In genomic region chr10:81496969-81497368, GRCm38 (mm10) we compare ENCODE assay signal across 8 mouse cellular contexts. TPM values are rescaled to one million over a fixed set of nuclear protein-coding genes. Genes with fewer than 3 reads are reported as not detected.
A peak's percentile ranks its signal among the peaks of the same experiment; 100 is the strongest.
DNase-seq lines count a peak whose midpoint lies in the region; ATAC-seq and TF ChIP-seq lines count a peak whose summit lies in the region.

No protein-coding gene starts in this region.

- peaks cover 4% of the 10 kb centered on the region for H3K4me1 ChIP-seq in cortical plate, adult 2 months (ENCODE audit: control insufficient read depth, insufficient read depth, low read length)
- peaks cover 26% of the 10 kb centered on the region for H3K4me1 ChIP-seq in hindbrain, embryonic 12.5 days
- H3K4me1 ChIP-seq in midbrain, embryonic 13.5 days (replicated peaks) = peaks cover 21% of the 10 kb centered on the region

- peak; percentile 34 for DNase-seq in kidney, adult 9 months
- no peak for DNase-seq in kidney, postnatal 10 days
- DNase-seq in adrenal gland, adult 2 months = no peak

- no peak overlapping the region for H3K27ac ChIP-seq in cortical plate, adult 2 months (ENCODE audit: insufficient read depth, low read length)
- H3K27ac ChIP-seq in hindbrain, embryonic 12.5 days = peak overlapping the region; percentile 44
- H3K27ac ChIP-seq in midbrain, embryonic 13.5 days = peak overlapping the region; percentile 27

- H3K4me3 ChIP-seq in cortical plate, adult 2 months (ENCODE audit: insufficient read depth, low read length) = peak overlapping the region; percentile 87; the same call in 1 of the 2 replicates
- peak overlapping the region; percentile 82 for H3K4me3 ChIP-seq in hindbrain, embryonic 12.5 days
- peak overlapping the region; percentile 82 for H3K4me3 ChIP-seq in midbrain, embryonic 13.5 days (replicated peaks)

- no peak for TF ChIP-seq POLR2A in cortical plate, adult 2 months (IDR thresholded peaks at IDR 0.05; ENCODE audit: extremely low read depth, insufficient read depth, low read length)

- H3K27me3 ChIP-seq in hindbrain, embryonic 12.5 days = no peaks in the 10 kb centered on the region; the same call in 1 of the 2 replicates
- no peaks in the 10 kb centered on the region for H3K27me3 ChIP-seq in midbrain, embryonic 13.5 days

- H3K36me3 ChIP-seq in hindbrain, embryonic 12.5 days = peaks cover 13% of the 10 kb centered on the region
- peaks cover 18% of the 10 kb centered on the region for H3K36me3 ChIP-seq in midbrain, embryonic 13.5 days

- ATAC-seq in hindbrain, embryonic 12.5 days (ENCODE audit: low FRiP score) = no peak
- ATAC-seq in midbrain, embryonic 13.5 days = no peak
- no peak for ATAC-seq in monocyte, adult 5-6 weeks (replicated peaks; ENCODE audit: insufficient number of reproducible peaks, low FRiP score, low TSS enrichment, poor library complexity, severe bottlenecking)
- no peak for ATAC-seq in erythroid progenitor cell, adult 5-6 weeks (replicated peaks; ENCODE audit: low FRiP score, poor library complexity, severe bottlenecking)

- peak overlapping the region; percentile 96 for H3K4me2 ChIP-seq in hindbrain, embryonic 12.5 days (replicated peaks)
- H3K4me2 ChIP-seq in midbrain, embryonic 13.5 days (replicated peaks) = peak overlapping the region; percentile 52

- WGBS in hindbrain, embryonic 12.5 days = 43% methylated on average over 4 of the region's 4 CpGs
- WGBS in midbrain, embryonic 13.5 days = 39% methylated on average over 4 of the region's 4 CpGs

- no peaks in the 10 kb centered on the region for H3K9me3 ChIP-seq in hindbrain, embryonic 12.5 days (replicated peaks)
- no peaks in the 10 kb centered on the region for H3K9me3 ChIP-seq in midbrain, embryonic 13.5 days

- TF ChIP-seq CTCF in cortical plate, adult 2 months (IDR thresholded peaks at IDR 0.05; ENCODE audit: extremely low read depth, insufficient read depth, low read length) = no peak

- H3K9ac ChIP-seq in hindbrain, embryonic 12.5 days = peak overlapping the region; percentile 59
- H3K9ac ChIP-seq in midbrain, embryonic 13.5 days (replicated peaks) = peak overlapping the region; percentile 45

RNA-seq across cellular contexts. Expression of gene Ncln, which starts 0.8 kb away (rescaled TPM):
- polyA plus RNA-seq in cortical plate, adult 2 months (2012; rRNA removed) = 124 and 129 TPM in 2 replicates
- polyA plus RNA-seq in hindbrain, embryonic 12.5 days (2016; fragmentation: Nextera tagmentation; extraction: Ambion mirVana) = 75.1 and 79.5 TPM in 2 replicates
- polyA plus RNA-seq in midbrain, embryonic 13.5 days (2015; fragmentation: Nextera tagmentation; extraction: Ambion mirVana) = 57.1 and 58.2 TPM in 2 replicates
- total RNA-seq in monocyte, adult 5-6 weeks (2017) = 42.6 to 86.4 TPM (median 79.6 TPM) in 3 replicates
- 8.6 and 37.7 TPM in 2 replicates for total RNA-seq in erythroid progenitor cell, adult 5-6 weeks (2015; ENCODE audit: low replicate concordance)
- 8.7 and 27.1 TPM in 2 replicates for total RNA-seq in erythroid progenitor cell, adult 5-6 weeks (2017; ENCODE audit: low replicate concordance)
- total RNA-seq in adrenal gland, adult 2 months (2021) = 100 to 1,000 TPM; 111 to 123 TPM
- 562 and 856 TPM in 2 replicates for polyA plus RNA-seq in adrenal gland, adult 2 months (2012; rRNA removed)

RNA-seq across cellular contexts. Expression of gene S1pr4, which starts 3.0 kb away (rescaled TPM):
- 0.87 and 1.1 TPM in 2 replicates for polyA plus RNA-seq in cortical plate, adult 2 months (2012; rRNA removed)
- polyA plus RNA-seq in hindbrain, embryonic 12.5 days (2016; fragmentation: Nextera tagmentation; extraction: Ambion mirVana) = 0.52 and 0.65 TPM in 2 replicates
- polyA plus RNA-seq in midbrain, embryonic 13.5 days (2015; fragmentation: Nextera tagmentation; extraction: Ambion mirVana) = 0.64 and 0.77 TPM in 2 replicates
- 20.5 to 50.8 TPM (median 33.5 TPM) in 3 replicates for total RNA-seq in monocyte, adult 5-6 weeks (2017)
- 2.2 and 5.4 TPM in 2 replicates for total RNA-seq in erythroid progenitor cell, adult 5-6 weeks (2015; ENCODE audit: low replicate concordance)
- 2.3 and 3.7 TPM in 2 replicates for total RNA-seq in erythroid progenitor cell, adult 5-6 weeks (2017; ENCODE audit: low replicate concordance)
- total RNA-seq in adrenal gland, adult 2 months (2021) = 1 to 10 TPM in 1 of 2 experiments, under 1 TPM in 1; 0.98 to 1.6 TPM
- 3.5 and 3.6 TPM in 2 replicates for polyA plus RNA-seq in adrenal gland, adult 2 months (2012; rRNA removed)

RNA-seq across cellular contexts. Expression of gene Celf5, which starts 14.5 kb away (rescaled TPM):
- 307 and 309 TPM in 2 replicates for polyA plus RNA-seq in cortical plate, adult 2 months (2012; rRNA removed)
- 37.1 and 41.3 TPM in 2 replicates for polyA plus RNA-seq in hindbrain, embryonic 12.5 days (2016; fragmentation: Nextera tagmentation; extraction: Ambion mirVana)
- 75.5 and 79.4 TPM in 2 replicates for polyA plus RNA-seq in midbrain, embryonic 13.5 days (2015; fragmentation: Nextera tagmentation; extraction: Ambion mirVana)
- 0.32 TPM in 1 of 3 replicates, not detected in the others for total RNA-seq in monocyte, adult 5-6 weeks (2017)
- total RNA-seq in erythroid progenitor cell, adult 5-6 weeks (2015; ENCODE audit: low replicate concordance) = not detected in 2 replicates
- not detected in 2 replicates for total RNA-seq in erythroid progenitor cell, adult 5-6 weeks (2017; ENCODE audit: low replicate concordance)
- under 1 TPM; 0.55 to 0.78 TPM for total RNA-seq in adrenal gland, adult 2 months (2021)
- polyA plus RNA-seq in adrenal gland, adult 2 months (2012; rRNA removed) = 1.4 and 2.2 TPM in 2 replicates

RNA-seq across cellular contexts. Expression of gene Gna15, which starts 27.1 kb away (rescaled TPM):
- 3.4 and 3.9 TPM in 2 replicates for polyA plus RNA-seq in cortical plate, adult 2 months (2012; rRNA removed)
- polyA plus RNA-seq in hindbrain, embryonic 12.5 days (2016; fragmentation: Nextera tagmentation; extraction: Ambion mirVana) = 0.75 and 0.82 TPM in 2 replicates
- polyA plus RNA-seq in midbrain, embryonic 13.5 days (2015; fragmentation: Nextera tagmentation; extraction: Ambion mirVana) = 0.94 and 1.0 TPM in 2 replicates
- total RNA-seq in monocyte, adult 5-6 weeks (2017) = 20.3 to 41.0 TPM (median 29.4 TPM) in 3 replicates
- 1.4 TPM in 1 of 2 replicates, not detected in the other for total RNA-seq in erythroid progenitor cell, adult 5-6 weeks (2015; ENCODE audit: low replicate concordance)
- 2.6 and 4.9 TPM in 2 replicates for total RNA-seq in erythroid progenitor cell, adult 5-6 weeks (2017; ENCODE audit: low replicate concordance)
- total RNA-seq in adrenal gland, adult 2 months (2021) = 1 to 10 TPM; 1.1 to 2.2 TPM
- 1.4 and 1.9 TPM in 2 replicates for polyA plus RNA-seq in adrenal gland, adult 2 months (2012; rRNA removed)

RNA-seq across cellular contexts. Expression of gene Nfic, which starts 41.5 kb away (rescaled TPM):
- 52.2 and 54.5 TPM in 2 replicates for polyA plus RNA-seq in cortical plate, adult 2 months (2012; rRNA removed)
- 30.9 and 31.5 TPM in 2 replicates for polyA plus RNA-seq in hindbrain, embryonic 12.5 days (2016; fragmentation: Nextera tagmentation; extraction: Ambion mirVana)
- polyA plus RNA-seq in midbrain, embryonic 13.5 days (2015; fragmentation: Nextera tagmentation; extraction: Ambion mirVana) = 13.1 and 15.2 TPM in 2 replicates
- total RNA-seq in monocyte, adult 5-6 weeks (2017) = 4.1 to 7.6 TPM (median 5.1 TPM) in 3 replicates
- total RNA-seq in erythroid progenitor cell, adult 5-6 weeks (2015; ENCODE audit: low replicate concordance) = 10.1 and 15.1 TPM in 2 replicates
- 0.45 and 0.90 TPM in 2 replicates for total RNA-seq in erythroid progenitor cell, adult 5-6 weeks (2017; ENCODE audit: low replicate concordance)
- 100 to 1,000 TPM in 1 of 2 experiments, 10 to 100 TPM in 1; 80.8 to 126 TPM for total RNA-seq in adrenal gland, adult 2 months (2021)
- 142 and 171 TPM in 2 replicates for polyA plus RNA-seq in adrenal gland, adult 2 months (2012; rRNA removed)

Comparison
In these comparisons a context has a peak if more than half of its experiments do, and no peak if none do; other contexts are left out.
1. RNA of gene Celf5, which starts 14.5 kb away (polyA plus RNA-seq): 307 to 309 TPM in cortical plate, adult 2 months, 75.5 to 79.4 TPM in midbrain, embryonic 13.5 days and 37.1 to 41.3 TPM in hindbrain, embryonic 12.5 days; 1.4 to 2.2 TPM in adrenal gland, adult 2 months; every median in the first group is over 10 times any median in the second.
2. Peak in every context shown above with its lines, with median percentiles within 50 percentile points of each other: H3K4me3 ChIP-seq.